Mouse (Mus musculus): ENCODE data around the gene Gm21761.
"Not testable (repeated sequence)": the region's sequence is repeated elsewhere in the genome, so short reads cannot be mapped to it uniquely, and the experiment has no call there.

Gm21761 gene

DNA sequence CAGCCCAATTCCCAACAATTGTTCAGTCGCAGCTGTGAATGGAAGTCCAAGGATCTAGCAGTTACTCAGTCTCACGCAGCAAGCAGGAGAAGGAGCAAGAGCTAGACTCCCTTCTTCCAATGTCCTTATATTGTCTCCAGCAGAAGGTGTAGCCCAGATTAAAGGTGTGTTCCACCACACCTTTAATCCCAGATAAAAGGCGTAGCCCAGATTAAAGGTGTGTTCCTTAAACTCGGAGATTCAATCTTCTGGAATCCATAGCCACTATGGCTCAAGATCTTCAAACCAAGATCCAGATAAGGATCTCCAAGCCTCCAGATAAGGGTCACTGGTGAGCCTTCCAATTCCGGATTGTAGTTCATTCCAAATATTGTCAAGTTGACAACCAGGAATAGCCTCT lies at the start of gene Gm21761:
TSS of gene Gm21761 (minus strand) at position 101 of the 400 bp plus-strand sequence.
- DNase-seq (ENCODE audit: low read depth, low spot score), result not testable (repeated sequence)

DNA sequence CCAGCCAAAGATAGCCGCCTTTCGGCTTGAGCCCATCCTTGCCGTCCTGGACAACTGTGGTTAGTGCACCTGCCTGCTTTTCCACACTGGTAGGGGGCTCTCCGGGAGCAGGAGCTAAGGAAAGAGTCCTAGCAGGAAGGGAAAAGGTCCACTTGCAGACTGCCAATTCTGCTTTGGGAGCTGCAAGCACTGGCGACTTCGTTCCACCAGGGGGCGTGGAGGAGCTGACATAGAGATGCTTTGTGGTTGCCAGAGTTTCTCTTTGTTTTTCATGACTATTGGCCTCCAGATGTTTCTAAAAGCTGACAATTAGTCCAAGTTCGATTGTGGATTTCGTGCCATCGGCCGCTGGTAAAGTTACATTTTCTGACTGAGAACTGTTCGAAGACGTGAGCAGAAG lies 40.1 kb upstream of the Gm21761 start:
- not testable (repeated sequence) for DNase-seq (ENCODE audit: low read depth, low spot score)

DNA sequence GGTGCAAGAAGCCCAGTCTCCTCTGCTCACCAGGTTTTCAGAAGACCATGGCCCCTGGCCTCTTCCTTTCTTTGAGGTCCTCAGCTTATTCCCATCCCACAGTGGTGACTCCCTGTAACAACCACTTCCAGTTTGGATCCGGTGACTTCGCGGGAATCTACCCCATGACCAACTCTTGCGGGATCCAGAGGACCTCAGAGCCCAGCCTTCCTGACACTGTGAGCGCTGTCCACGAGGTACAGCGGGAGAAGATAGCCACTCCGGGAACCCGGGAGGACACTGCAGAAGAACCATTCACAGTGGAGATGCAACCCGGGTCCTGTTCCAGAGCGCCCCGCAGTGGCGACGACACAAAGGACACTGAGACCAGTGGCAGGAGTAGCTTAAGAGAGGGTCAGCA lies 39.1 kb upstream of the Gm21761 start:
- not testable (repeated sequence) for DNase-seq (ENCODE audit: low read depth, low spot score)

DNA sequence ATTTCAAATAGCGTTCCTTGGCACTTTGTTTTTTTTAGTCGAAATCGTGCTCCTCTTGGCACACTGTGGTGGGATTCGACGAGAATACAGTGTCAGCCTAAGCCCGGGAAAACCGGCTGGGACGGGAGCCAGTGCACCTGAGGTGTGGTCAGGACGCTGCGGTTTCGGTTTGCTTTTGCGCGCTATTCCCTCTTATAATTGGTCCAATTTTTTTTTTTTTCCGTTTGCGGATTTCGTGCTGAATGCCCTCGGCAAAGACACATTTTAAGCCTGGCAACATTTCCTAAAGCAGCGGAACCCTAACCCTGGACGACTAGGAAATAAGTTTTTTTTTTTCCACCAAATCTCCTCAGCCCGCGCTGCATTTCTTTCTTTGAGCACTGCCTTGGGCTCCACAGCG lies 36.9 kb upstream of the Gm21761 start:
- not testable (repeated sequence) for DNase-seq (ENCODE audit: low read depth, low spot score)

DNA sequence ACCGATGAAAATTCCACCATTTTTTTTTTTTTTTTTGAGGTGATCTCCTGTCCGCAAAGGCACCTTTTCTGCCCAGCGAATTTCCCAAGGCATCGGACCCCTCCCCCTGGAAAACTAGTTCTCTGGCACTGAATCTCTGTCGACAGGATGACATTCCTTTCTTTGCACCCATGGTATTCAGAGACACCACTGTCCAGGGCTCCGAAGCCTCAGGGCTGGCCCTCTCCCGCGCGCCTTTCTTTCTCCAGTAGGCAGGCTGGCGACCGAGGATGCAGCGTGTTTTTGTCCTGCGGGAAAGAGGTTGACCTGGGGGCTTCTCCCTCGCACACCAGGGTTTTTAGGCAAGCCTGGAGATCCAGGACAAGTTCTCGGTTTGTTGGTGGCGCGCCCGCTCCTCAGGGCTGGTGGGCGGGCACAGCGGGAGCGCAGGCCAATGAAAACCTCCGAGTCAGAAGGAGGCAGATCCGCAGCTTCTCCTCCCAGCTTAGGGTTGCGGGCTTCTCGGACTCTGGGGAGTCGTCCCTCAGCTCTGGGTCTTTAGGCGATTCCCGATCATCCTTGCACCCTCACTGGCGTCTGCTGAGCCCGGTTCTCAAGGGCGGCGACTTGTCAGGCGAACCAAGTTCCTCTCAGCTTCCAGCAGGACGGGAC lies 36.4 kb upstream of the Gm21761 start:
- DNase-seq (ENCODE audit: low read depth, low spot score), result not testable (repeated sequence)

DNA sequence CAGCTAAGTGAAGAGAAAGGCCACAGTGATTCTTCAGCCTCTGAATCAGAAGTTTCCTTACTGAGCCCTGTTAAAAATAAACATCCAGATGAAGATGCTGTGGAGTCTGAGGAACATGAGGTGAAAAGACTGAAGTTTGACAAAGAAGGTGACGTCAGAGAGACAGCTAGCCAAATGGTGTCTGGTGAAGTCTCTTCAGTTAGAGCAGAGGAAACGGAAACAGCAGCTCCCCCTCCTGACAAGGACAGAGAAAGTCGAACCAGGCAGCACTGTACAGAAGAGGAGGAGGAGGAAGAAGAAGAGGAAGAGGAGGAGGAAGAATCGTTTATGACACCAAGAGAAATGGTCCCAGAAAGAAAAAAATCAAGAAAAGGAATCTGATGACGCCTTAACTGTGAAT lies 33.8 kb upstream of the Gm21761 start:
- not testable (repeated sequence) for DNase-seq (ENCODE audit: low read depth, low spot score)

DNA sequence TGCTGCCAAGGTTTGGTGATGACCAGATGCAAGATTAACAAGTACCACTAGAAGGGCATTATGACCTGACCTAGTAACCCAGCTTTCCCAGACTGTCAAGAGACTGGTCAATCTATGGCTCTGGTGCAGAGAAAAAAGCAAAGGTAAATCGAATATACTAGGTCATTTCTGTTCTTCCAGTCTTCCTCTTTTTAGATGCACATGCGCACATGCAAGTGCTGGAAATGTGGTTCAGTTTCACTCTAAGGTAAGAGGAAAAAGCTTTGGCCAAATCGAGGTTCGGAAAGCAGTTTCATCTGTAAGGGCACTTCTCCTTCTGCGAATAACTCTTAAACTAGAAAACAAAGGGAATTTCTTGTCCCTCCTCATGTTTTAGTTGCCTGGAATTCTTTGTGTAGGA lies 26.5 kb upstream of the Gm21761 start:
- not testable (repeated sequence) for DNase-seq (ENCODE audit: low read depth, low spot score)

DNA sequence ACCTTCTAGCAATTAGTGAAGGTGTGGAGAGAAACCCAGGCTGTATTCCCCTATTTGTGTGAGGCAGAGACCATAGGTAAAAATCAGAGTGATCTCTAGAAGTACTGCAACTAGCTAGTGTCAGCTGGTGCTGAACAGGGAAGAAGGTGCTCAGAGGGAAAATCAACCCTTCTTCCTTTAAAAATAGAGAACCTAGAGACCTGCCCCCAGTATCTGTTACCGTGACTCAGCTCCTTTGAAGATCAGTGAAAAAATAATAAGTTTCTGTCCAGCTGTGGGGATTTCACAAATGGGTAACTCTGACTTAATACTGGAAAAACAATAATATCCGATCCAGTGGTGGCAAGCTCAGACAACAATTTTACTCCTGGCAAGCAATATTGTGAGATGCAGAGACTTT lies 26.0 kb upstream of the Gm21761 start:
- not testable (repeated sequence) for DNase-seq (ENCODE audit: low read depth, low spot score)

DNA sequence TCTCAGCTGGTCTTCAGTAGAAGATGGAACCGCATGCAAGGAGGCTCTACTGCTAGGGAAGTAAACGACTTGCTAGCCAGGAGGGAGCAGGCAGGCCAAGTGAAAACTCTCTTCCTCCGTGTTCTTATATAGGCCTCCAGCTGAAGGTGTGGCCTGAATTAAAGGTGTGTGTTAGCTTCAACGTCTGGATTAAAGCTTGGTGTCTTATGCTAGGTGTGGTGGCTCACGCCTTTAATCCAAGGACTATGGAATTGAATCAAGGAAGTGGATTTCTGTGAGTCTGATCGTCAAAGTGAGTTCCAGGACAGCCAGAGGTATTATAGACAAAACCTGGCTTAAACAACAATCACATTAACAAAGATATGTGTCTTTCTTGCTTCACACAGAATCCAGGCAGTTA lies 21.6 kb upstream of the Gm21761 start, which contains the start of gene B020031M17Rik:
TSS of gene B020031M17Rik (minus strand) at position 101 of the 400 bp plus-strand sequence.
- not testable (repeated sequence) for DNase-seq (ENCODE audit: low read depth, low spot score)

DNA sequence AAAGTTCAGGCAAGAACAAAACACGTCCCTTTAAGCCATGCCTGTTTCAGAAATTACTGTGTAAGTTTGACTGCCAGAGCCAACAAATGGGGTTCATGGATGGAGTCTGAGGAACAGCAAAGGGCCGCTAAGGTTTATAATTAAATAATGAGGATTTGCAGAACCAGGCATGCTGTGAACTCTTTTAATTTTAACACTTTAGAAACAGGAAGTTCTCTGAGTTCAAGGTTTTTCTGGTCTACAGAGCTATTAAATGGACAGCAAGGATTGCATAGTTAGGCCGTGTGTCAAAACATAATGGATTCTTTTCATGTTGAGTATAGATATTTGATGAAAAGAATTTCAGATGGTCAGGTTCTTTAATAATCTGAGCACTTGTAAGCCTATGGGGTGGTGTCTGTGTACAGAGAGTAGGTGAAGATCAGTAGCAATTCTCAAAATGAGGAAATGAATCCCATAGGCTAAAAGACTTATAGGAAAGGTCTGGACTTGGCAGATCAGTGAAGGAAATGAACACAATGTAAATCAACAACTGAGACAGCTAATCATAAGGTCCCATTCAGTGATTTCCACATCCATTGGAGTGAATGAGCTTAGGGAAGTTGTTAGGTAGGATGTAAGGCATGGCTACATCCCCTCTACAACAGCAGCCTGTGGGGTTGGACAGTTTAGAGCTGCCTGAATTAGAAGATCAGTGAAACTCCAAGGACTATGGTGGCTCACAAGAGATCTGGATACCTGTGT lies 4.3 kb downstream of the Gm21761 start:
- not testable (repeated sequence) for DNase-seq (ENCODE audit: low read depth, low spot score)

DNA sequence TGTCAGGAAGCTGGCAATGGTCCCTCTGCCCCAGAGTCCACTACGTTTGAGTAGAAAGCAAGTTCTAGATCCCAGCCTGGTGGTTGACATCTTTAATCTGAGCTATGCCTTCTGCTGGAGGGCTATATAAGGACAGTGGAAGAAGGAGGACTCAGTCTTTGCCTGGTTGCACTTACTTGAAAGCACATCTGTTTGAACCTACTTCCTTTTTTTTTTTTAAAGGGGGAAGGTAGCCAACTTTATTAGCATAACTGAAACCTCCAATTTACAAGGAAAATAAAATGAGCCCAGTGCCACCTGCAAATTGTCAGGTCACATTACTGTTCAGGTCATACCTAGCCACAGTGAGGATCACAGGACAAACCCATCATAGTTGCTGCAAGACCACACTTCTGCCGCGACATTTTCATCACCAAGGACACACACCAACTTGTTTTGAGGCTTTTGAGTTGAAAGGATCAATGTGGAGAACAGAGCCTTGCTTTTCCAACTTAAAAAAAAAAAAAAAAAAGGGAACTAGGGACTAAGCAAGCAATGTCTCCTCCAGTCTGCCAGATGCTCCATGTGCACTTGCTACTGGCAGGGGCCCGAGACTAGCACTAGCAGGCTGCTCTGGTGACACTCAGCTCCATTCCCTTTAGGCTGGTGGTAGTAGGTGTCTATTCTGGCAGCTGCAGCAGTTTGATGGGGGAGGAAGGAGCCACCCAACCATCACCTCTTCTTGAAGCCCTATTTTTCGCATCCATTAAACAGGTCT lies 11.9 kb downstream of the Gm21761 start:
- DNase-seq (ENCODE audit: low read depth, low spot score), result not testable (repeated sequence)

DNA sequence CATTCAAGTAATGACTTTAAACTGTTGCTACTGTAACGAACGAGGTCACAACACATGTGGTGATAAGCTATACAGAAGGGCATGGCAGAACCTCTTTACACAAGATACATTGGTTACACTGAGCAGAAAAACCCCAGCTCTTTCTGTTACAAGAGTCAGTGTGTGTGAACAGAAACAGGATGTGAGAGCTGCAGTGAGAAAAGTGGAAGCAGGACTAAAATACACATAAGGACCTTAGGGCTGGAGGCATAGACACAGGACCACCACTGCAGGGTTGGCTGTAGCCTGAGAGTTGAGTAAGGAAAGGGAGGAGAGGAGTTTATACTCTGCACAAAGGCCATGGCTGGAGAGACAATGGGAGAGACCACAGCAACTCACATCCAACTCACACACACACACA lies 12.6 kb downstream of the Gm21761 start:
- not testable (repeated sequence) for DNase-seq (ENCODE audit: low read depth, low spot score)

DNA sequence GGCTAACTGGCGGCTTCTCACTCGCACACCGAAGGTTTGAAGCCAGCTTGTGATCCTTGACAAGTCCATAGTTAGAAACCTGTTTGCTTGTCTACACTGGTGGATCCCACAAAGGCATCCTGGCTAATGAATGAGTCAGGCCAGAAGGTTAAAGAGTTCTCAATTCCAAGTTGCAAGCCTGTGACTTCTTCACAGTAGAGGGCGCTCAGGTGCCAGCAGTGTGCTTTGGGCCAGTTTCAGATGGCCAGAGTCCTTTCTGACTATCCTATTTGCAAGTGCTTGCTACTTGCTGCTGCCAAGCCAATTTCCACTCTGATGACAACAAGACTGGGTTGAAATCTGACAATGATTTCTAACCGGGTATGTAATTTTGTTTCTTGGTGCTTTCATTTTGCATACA lies 30.5 kb downstream of the Gm21761 start:
- not testable (repeated sequence) for DNase-seq (ENCODE audit: low read depth, low spot score)

DNA sequence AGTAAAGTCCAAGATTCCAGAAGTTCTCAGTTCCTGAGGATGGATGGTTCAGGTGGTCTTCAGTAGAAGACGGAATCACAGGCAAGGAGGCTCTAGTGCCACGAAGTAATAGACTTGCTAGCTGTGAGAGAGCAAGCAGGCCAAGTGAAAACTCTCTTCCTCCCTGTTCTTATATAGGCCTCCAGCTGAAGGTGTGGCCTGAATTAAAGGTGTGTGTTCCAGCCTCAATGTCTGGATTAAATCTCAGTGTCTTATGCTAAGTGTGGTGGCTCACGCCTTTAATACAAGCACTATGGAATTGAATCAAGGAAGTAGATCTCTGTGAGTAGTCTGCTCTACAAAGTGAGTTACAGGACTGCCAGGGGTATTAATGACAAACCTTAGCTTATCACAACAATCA lies 34.4 kb downstream of the Gm21761 start, which contains the start of gene Tcstv1:
TSS of gene Tcstv1 (minus strand) at position 101 of the 400 bp plus-strand sequence.
- DNase-seq (ENCODE audit: low read depth, low spot score), result not testable (repeated sequence)

DNA sequence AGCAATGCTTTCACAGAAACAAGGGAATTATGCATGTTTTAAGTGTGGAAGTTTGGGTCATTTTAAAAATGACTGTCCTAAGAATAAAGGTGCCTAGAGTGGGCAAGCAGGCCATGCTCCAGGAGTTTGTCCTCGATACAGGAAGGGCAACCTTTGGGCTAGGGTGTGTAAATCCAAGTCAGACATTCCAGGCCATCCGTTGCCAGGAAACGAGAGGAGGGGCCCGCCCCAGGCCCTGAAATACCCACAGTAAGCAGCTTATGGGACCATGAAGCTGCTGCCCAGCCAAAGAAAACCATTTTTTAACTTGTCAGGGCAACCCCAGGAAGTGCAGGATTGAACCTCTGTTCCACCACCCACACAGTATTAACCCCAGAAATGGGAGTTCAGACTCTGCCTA lies 42.2 kb downstream of the Gm21761 start:
- DNase-seq (ENCODE audit: low read depth, low spot score), result not testable (repeated sequence)

DNA sequence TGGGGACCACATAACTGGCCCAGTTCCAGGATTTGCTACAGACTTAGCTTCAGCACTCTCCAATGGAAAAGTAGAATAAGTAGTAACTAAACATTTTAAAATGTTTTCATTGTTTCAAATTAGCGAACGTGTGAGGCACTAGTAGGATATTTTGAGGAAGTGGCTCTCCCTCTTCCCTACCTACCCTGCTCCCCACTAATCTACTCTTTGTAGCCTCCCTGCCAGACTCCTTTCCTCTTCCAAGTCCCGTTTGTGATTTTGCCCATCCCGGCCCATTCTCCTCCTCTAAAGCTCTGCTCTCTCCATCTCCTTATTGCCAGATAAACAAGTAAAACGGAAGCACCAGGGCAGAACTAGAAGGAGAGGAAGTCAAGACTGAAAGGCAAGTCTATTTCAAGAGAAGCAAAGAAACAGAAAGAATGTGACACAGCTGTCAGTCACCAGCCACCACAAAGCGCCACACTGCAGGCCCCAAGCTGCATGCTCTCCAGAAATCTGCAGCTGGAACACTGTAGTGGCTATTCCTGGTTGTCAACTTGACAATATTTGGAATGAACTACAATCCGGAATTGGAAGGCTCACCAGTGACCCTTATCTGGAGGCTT lies 64.6 kb downstream of the Gm21761 start:
- DNase-seq (ENCODE audit: low read depth, low spot score), result not testable (repeated sequence)

DNA sequence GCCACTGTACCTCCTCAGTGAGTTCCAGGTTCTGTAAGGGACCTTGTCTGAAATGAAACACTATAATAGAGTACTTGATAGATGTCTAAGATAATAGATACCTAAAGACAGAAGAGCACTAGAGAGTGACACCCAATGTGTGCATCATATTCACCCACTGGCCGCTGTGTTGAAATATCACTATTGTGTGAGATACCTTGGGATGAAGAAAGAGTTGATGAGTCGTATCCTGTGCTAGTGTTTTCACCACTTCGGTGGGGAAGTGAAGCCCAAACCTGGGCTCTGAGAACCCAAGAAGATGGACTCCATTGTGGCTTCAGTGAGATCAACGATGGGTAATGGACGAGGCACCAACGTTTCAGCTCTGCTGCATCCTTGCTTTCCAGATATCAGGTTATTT lies 66.7 kb downstream of the Gm21761 start:
- not testable (repeated sequence) for DNase-seq (ENCODE audit: low read depth, low spot score)
